In genomic region chr12:109467417-109467816, GRCm38 (mm10) we compare ENCODE assay signal across 1 mouse cellular context. TPM values are rescaled to one million over a fixed set of nuclear protein-coding genes. Genes with fewer than 3 reads are reported as not detected.
"Had no signal": no experiment of that assay in that cellular context is flagged by ENCODE, and none has a peak within 500 bp of the region (broad histone marks: within the 10 kb centered on the region; RNA-seq: fewer than 3 reads in every experiment).

No protein-coding gene starts in this region.

RNA-seq across cellular contexts. Expression of gene Dlk1, which starts 14.8 kb away (rescaled TPM):
- total RNA-seq: neutrophil, adult 5-6 weeks had no signal
